Mouse (Mus musculus): ENCODE measurements at regions not wholly inside any gene's neighbourhood (a gene's known extent, or its start where the extent isn't known, plus 50 kb on each side); places are given as distances from the start of the nearest gene placed in this dataset.
"Not testable (repeated sequence)": the region's sequence is repeated elsewhere in the genome, so short reads cannot be mapped to it uniquely, and the experiment has no call there.

GRCm38 (mm10) chr17:13552840-13553239, 198.5 kb downstream of the Tcp10c start:
- DNase-seq: not testable (repeated sequence)

GRCm38 (mm10) chr17:13555311-13556059, 201.1 kb downstream of the Tcp10c start:
- DNase-seq: not testable (repeated sequence)

DNA sequence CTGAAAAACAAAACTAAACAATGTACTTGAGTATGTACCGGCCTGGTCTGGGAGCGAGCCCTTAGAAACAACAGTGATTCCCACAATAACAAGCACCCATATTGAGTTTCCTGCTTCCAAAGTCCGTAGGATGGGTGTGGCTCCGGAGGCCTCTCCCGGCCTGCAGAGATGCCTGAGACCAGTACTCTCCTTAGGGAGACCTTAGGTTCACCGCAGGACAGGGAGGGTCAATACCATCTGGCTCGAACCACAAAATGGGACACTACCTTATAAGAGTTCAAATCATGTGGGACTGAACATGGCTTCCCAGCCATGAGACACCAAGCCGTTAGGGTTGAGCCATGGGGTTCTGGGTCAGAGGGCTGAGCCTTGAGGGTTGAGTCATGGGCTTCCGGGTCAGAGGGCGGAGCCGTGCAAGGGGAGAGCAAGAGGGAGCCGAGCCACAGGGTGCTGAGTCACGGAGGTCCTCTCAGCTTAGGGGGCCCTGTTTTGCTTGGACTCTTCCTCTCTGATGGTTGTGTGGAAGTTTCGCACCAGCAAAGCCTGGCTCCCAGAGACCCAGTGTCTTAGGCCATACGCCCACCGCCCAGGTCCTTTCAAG, 201.8 kb downstream of the Tcp10c start:
- not testable (repeated sequence) for DNase-seq

DNA sequence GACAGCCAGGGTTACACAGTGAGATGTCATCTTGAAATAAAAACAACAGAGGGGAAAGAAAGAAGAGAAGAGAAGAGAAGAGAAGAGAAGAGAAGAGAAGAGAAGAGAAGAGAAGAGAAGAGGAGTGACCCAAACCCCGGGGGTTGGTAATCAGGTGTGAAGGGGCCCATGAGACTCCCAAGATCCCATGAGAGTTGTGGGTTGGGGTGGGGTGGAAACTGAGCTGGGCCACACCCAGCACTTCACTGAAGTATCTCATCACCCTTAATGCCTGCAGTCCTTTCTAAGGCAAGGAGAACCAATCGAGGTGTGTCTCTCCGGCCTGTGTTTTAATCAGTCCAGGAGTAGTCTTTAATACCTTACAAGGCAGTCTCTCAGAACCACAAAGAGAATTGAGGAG, 201.5 kb upstream of the Afdn start:
- peak; percentile 35 to 50 for DNase-seq

DNA sequence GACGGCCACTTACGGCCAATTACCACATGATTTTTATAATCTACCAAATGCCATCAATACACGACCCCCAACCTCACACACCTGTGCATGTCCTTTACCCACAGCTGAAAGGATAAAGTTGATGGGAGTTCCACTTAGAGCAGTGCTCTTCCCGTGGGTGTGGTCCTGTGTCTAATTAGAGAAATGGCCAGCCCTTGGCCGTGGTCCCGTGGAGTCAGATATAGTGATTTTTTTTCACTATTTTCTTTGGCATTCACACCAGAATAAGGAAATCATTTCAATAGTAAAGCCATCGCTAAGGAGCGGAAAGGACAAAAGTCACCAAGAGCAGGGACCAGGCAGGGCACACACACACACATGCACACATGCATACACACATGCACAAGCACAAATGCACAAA, 199.0 kb upstream of the Afdn start:
- DNase-seq: no peak

DNA sequence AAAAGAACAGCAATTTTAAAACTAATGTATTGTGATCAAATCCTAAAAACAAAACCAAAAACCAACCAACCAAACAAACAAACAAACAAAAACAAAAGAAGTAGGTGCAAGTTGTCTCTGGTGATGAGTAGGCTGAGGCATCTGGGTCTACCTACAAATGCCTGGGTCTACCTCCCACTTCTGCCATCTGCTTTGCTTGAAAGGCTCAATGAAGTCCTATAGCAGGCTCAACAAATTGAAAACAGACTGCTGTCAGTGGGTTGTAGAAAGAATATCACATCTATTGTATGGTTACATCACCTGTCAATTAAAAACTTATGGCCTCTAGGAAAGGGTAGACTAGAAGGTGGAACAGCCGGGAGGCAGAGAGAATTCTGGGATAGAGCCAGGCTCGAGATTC, 197.4 kb upstream of the Afdn start:
- DNase-seq: no peak

DNA sequence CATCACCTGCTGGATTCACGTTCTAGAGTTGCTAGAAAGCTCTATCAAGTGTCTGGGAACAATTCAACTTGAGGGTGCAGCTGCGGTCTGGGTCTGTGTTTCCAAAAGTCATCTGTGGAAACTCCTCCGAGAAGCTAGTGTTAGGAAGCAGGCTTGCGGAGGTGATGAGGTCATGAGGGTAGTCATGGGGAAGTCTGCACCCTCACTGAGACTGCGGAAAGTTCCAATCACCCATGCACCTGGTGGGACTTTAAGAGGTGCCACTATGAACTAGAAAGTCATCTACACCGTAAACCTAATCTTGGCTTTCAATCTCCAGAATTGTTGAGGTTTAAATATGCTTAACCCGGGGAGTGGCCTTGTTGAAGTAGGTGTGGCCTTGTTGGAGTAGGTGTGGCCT, 195.5 kb upstream of the Afdn start:
- DNase-seq: no peak

- no peak for DNase-seq
Measured at GRCm38 (mm10) chr17:13566680-13567079, 193.7 kb upstream of the Afdn start.

DNA sequence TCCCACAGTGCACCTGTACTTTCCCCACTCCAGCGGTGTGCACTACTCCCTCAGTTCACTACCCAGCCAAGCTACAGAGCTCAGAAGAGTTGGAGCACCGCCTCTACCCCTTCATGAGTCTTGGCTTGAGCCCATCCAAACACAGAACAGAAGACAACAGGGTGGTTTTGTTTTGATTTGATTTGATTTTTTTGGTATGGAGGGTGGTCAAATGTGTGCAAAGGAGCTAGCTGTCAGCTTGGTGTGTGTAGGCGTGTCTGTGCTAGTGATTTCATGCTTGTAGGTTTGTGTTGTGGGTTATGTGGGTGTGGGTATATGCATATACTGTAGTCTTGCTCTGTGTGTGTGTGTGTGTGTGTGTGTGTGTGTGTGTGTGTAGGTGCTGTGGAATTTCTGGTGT, 193.2 kb upstream of the Afdn start:
- DNase-seq: no peak

DNA sequence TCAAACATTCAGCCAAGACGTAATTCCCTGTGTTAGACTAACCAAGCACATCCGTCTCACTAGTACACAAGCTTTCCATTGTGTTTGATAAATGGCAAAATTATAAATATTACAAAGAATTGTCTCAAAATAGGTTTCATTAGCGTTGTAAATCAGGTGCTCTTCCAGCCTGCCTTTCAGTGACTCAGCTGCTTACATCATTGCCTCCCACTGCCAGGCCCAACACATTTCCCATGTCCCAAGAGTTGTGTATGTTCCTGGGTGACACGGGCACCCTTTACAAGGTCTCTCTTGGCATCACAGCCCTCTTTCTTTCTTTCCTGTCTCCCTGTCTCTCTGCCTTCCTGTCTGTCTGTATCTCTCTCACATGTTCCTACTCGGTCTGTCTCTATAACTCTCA, 189.5 kb upstream of the Afdn start:
- DNase-seq: no peak

GRCm38 (mm10) chr17:13572204-13572833, 188.0 kb upstream of the Afdn start:
- no peak for DNase-seq

DNA sequence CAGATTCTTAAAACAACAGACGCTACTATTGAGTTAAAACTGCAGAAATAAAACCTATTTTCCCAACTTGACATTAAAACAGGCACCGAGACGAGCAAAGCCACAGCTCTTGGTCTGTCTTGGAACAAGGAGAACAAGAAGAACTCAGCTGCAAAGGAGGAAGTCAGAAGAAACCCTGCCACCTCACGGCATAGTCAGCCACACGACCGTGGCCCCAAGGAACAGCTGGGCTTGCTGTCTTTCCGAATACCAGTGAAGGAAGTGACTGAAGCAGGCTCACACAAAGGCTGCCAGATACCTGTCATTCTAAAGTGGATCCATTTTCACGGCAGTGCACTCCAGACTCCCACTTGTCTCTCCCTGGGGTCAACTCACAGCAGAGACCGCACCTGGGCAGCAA, 187.3 kb upstream of the Afdn start:
- no peak for DNase-seq

DNA sequence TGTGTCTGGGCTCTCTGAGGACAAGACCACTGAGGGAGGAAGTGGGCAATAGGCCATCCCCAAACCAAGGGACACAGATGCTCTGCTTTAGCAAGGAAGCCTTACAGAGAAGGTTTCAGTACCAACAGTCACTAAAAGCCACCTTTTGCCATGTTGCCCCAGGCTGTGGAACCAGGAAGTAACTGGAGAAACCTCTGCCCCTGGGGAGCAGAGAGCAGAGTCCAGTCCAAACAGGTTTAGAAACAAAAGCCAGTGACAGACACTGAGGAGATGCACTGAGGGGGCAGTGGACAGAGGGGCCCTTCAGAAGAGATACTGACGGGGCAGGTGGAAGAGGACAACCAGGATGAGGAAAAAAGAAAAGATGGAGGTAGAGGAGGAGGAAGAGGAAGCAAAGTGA, 186.2 kb upstream of the Afdn start:
- DNase-seq: no peak

DNA sequence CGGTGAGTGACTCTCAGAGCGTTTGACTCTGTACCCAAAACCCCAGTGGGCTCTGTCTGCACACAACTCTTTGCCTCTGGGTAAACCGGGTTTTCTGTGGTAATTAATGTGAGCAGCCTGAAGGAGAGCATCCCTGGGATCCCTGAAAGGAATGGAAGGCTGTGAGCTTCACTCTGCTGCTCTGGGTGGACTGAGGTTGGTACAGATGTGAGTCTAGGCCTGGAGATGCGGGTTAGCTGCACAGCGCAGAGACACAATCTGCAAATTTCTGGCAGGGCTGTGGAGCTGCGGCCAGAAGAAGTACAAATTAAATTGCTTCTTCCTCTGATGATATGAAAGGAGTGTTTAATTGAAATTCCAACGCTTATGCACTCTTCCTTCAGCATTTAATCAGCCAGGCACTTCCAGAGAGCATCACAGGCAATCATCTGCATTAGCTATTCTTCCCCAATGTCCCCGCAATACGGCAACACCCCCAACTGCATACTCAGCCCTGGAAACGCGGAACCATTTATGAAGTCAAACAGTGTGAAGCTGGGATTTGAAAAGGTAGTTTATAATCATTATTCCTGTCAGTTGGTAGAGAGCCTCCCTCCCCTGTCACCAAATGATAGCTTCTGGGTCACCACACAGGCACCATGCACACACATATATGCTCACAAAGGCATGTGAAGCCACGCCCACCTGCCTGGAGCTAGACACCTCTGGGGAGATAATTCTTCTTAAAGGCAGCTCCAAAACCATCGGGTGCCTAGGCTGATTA, 185.5 kb upstream of the Afdn start:
- DNase-seq: no peak

DNA sequence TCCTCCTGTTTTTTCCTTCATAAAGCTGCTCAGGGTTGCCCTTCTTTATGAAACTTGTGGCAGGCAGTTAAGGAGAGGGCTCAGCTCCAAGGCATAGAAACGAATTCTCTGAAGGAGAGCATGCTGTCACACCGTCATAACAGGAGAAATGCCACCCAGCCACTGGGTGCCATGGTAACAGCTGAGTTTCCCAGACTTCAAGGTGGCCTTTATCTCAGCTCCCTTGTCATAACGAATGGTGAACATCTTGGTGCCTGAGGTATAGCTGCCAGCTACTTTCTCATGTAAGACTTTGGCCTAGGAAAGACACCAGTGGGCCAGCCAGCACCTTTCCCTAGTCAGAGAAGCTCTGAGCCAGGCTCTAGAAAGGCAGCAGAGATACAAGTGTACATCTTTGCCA, 182.5 kb upstream of the Afdn start:
- DNase-seq: no peak

GRCm38 (mm10) chr17:13581214-13581920, 179.0 kb upstream of the Afdn start:
- DNase-seq: no peak

- no peak for DNase-seq
Measured at GRCm38 (mm10) chr17:13581995-13582588, 178.2 kb upstream of the Afdn start.

DNA sequence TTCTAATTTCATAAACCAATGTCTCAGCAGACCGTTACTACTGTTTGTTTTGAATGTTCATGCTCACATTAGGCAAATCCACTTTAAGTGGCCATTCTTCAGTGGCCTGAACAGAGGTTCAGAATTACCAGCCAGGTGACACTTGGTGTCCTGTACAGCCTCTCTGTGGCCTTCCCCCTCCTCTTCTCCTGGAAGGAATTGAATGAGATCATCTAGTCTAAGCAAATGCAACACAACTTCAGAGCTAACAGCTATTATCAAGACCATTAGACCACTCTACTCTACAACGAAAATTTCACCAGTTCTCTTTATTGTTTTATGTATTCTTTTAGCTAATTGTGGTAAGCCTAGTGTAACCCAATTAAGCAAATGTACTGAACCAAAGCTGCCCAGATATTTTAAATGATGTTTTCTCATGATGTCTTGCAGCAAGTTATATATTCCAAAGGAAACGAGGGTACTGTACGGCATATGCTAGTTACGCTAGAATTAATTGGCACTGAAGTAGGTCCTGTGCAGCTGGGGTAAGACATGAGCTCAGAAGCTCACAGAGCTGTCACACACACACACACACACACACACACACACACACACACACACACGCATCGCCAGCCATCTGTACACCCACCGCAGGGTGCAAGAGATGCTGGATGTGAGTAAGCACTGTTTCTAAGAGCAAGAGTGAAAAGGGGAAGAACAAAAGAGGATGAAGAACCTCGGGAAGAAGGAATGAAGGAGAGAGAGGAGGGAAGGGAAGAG, 176.7 kb upstream of the Afdn start:
- DNase-seq: no peak

GRCm38 (mm10) chr17:13584394-13584793, 175.9 kb upstream of the Afdn start:
- DNase-seq: no peak

DNA sequence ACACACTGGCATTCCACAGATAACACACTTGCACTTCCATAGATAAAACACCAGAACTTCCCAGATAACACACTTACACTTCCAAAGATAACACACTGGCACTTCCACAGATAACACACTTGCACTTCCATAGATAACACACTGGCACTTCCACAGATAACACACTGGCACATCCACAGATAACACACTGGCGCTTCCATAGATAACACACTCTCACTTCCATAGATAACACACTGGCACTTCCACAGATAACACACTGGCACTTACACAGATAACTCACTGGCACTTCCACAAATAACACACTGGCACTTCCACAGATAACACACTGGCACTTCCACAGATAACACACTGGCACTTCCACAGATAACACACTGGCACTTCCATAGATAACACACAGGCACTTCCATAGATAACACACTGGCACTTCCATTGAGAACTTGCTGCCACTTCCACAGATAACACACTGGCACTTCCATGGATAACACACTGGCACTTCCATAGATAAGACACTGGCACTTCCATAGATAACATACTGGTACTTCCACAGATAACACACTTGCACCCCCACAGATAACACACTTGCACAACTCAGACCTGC, 170.0 kb upstream of the Afdn start:
- DNase-seq: not testable (repeated sequence)

Data from B cell, adult 2 months (primary cell).